Mouse (Mus musculus) ES-E14 (cell line): ENCODE measurements around the gene Lsm3. TPM values are rescaled to one million over a fixed set of nuclear protein-coding genes. Genes with fewer than 3 reads are reported as not detected.
A peak's percentile ranks its signal among the peaks of the same experiment; 100 is the strongest.

Experiments
- DNase-seq: peaks from one replicate; pipeline ENCODE4 v3.0.0-alpha.2; 2013; ENCODE audit warnings: low read depth, low spot score
- H3K27ac ChIP-seq: 2 replicates; pipeline ENCODE4 v1.5.1; 2012; ENCODE audit warnings: low read depth, mild to moderate bottlenecking, low read length, moderate library complexity, mixed read lengths; ENCODE audit not compliant: poor library complexity, insufficient read depth, severe bottlenecking
- H3K36me3 ChIP-seq: 2 replicates; pipeline ENCODE4 v1.6.1; 2012; ENCODE audit warnings: mild to moderate bottlenecking, low read length, moderate library complexity, mixed read lengths; ENCODE audit not compliant: control insufficient read depth, poor library complexity, insufficient read depth, severe bottlenecking
- H3K4me1 ChIP-seq, 2 experiments: fragments of 150-350 bp in 1 of 2; sonication (generic) in 1 of 2; 2 replicates each; pipeline ENCODE4 v1.6.1; 2012; ENCODE audit warnings: low read length in 2 of 2, mild to moderate bottlenecking in 1 of 2, mixed read lengths in 1 of 2; ENCODE audit not compliant: control insufficient read depth in 2 of 2, insufficient read depth in 2 of 2, poor library complexity in 1 of 2
- H3K4me3 ChIP-seq, 2 experiments: fragments of 150-350 bp in 1 of 2; sonication (generic) in 1 of 2; 2 replicates each; pipeline ENCODE4 v1.5.1; 2012; ENCODE audit warnings: low read length in 2 of 2, low read depth in 1 of 2, mild to moderate bottlenecking in 1 of 2, mixed read lengths in 1 of 2; ENCODE audit not compliant: insufficient read depth in 1 of 2, poor library complexity in 1 of 2, severe bottlenecking in 1 of 2
- H3K9ac ChIP-seq: 2 replicates; pipeline ENCODE4 v1.6.1; 2012; ENCODE audit warnings: low read depth, mild to moderate bottlenecking, low read length, mixed read lengths; ENCODE audit not compliant: poor library complexity, insufficient read depth, severe bottlenecking
- H3K9me3 ChIP-seq: fragments of 150-350 bp; sonication (generic); 2 replicates; pipeline ENCODE4 v1.6.1; 2012; ENCODE audit warnings: low read depth, mild to moderate bottlenecking, low read length; ENCODE audit not compliant: control insufficient read depth, insufficient read depth
- CHD2 ChIP-seq: IDR thresholded peaks from 2 replicates; pipeline ENCODE4 v1.6.1; 2014; ENCODE audit warnings: mild to moderate bottlenecking, low read depth, low read length, inconsistent platforms
- HCFC1 ChIP-seq: IDR thresholded peaks from 2 replicates; pipeline ENCODE4 v1.6.1; 2012; ENCODE audit warnings: low read length, inconsistent platforms, borderline replicate concordance; ENCODE audit not compliant: insufficient read depth
- MAFK ChIP-seq: IDR thresholded peaks from 2 replicates; pipeline ENCODE4 v1.6.1; 2014; ENCODE audit warnings: mild to moderate bottlenecking, low read depth, low read length, inconsistent platforms; ENCODE audit not compliant: insufficient read depth
- ZC3H11A ChIP-seq: IDR thresholded peaks from 2 replicates; pipeline ENCODE4 v1.6.1; 2012; ENCODE audit warnings: low read depth, mild to moderate bottlenecking, inconsistent platforms, low read length, borderline replicate concordance
- ZNF384 ChIP-seq: IDR thresholded peaks from 2 replicates; pipeline ENCODE4 v1.6.1; 2012; ENCODE audit warnings: low read depth, low read length, inconsistent platforms
- in situ Hi-C, 2 experiments: fragments of 600-800 bp; cut with MboI; formaldehyde crosslinking; loops; one replicate each; pipeline ENCODE4 v1.15.1; 2025; ENCODE audit warnings: low sequenced_read_pairs in 2 of 2, inconsistent platforms in 1 of 2; ENCODE audit not compliant: unreplicated experiment in 2 of 2
- total RNA-seq: library from RNA; depleted of rRNA; stranded (reverse); fragments of 300-350 nt; gene quantifications from 2 replicates; pipeline ENCODE4 v1.2.3, GENCODE M21; 2012

Gene Lsm3
- total RNA-seq, 1 experiment, result 240 TPM

DNA sequence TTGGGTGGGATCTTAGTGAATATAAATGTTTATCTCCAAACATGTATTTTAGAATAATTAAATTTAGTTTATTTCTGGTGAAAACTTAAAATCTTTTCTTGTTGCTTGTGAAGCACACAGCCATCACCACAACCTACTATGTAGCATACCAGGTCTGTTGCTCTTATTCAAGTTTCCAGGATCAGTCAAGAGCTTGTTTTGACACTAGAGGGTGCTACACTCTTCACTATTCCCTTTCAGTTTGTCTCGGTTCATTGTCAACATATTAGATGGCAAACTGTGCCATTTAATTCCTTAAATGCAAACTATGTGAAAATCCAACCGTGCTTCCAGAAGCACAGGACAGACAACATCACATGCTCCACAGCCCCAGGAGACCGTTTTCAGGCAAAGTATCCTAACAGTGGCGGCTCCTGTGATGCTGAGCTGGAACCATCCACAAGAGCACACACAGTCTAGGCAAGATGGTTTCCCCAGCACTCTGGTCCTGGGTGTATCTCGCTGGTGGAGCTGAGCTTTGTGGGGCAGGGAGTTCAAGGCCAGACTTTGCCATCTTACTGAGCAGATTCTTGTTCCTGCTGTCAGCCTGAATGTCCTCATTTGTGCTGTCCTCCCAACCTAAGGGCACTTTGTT, 11.6 kb downstream of the Lsm3 start:
- peak; percentile 28 for DNase-seq
- peaks cover 17% of the 10 kb centered on the region for H3K36me3 ChIP-seq
- in situ Hi-C loops, result no loop called here
- H3K27ac ChIP-seq, result no peak overlapping the region
- TF ChIP-seq ZC3H11A (peak; percentile 66; the same call in 1 of the 2 replicates), ZNF384 (no peak), HCFC1 (no peak)
- H3K4me3 ChIP-seq, result no peak overlapping the region
- no peaks in the 10 kb centered on the region for H3K9me3 ChIP-seq
- H3K9ac ChIP-seq, result no peak overlapping the region
- peaks cover 0 to 2% of the 10 kb centered on the region in 2 experiments; a peak in 1 of 4 replicates for H3K4me1 ChIP-seq

- H3K36me3 ChIP-seq, result peaks cover 10% of the 10 kb centered on the region; the same call in 1 of the 2 replicates
- no peak overlapping the region for H3K4me3 ChIP-seq
- DNase-seq, result no peak
- peaks cover 2% of the 10 kb centered on the region in 2 experiments; a peak in 1 of 4 replicates for H3K4me1 ChIP-seq
- no peak overlapping the region for H3K27ac ChIP-seq
- TF ChIP-seq ZNF384 (no peak), CHD2 (no peak), MAFK (no peak), HCFC1 (no peak), ZC3H11A (no peak)
- in situ Hi-C loops, result no loop called here
- H3K9ac ChIP-seq, result no peak overlapping the region
- no peaks in the 10 kb centered on the region for H3K9me3 ChIP-seq
These were observed 12.5 kb downstream of the Lsm3 start for GRCm38 (mm10) chr6:91528265-91528664.

DNA sequence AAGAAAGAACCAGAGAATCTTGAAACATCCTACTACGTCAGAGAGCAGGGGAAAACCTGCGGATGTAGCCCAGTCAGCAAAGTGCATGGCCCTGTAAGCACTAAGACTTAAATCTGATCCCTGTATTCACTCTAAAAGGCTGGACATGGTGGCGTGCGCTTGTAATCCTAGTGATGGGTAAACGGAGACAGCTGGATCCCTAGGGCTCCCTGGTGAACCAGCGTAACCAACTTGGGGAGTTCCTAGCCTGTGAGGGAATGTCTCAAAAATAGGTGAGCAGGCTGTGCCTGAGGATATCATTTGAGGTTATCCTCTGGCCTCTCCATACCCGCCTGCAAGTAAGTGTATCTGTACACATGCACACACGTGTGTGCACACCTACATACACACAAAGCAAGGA, 14.9 kb downstream of the Lsm3 start:
- Histone ChIP-seq H3K36me3 (no peaks in the 10 kb centered on the region), H3K4me1 (peaks cover 2% of the 10 kb centered on the region in 2 experiments; a peak in 1 of 4 replicates), H3K9ac (no peak overlapping the region), H3K9me3 (no peaks in the 10 kb centered on the region), H3K4me3 (no peak overlapping the region), H3K27ac (no peak overlapping the region)
- DNase-seq, result no peak
- in situ Hi-C loops, result no loop called here
- no peak for TF ChIP-seq MAFK
- TF ChIP-seq CHD2, result no peak
- TF ChIP-seq ZC3H11A, result no peak
- no peak for TF ChIP-seq ZNF384
- TF ChIP-seq HCFC1, result no peak

DNA sequence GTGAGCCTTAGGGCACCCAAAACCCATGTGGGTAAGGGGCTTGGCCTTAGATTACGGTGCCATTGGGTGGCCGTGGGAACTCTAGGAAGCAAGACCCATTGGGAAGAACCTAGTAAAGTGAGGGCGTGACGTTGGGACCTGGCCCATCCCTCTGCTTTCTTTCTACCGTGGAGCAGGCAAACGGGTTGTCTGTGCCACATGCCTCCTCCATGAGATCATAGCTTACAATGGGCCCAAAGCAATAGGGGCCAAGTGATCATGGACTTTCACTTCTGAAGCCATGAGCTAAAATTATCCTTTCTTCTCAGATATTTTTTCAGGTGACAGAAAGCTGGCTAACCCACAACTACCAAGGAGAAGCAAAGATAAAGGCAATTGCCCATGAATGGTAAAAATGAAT, 15.5 kb downstream of the Lsm3 start:
- DNase-seq, result no peak
- TF ChIP-seq ZC3H11A, result no peak
- Histone ChIP-seq H3K36me3 (no peaks in the 10 kb centered on the region), H3K27ac (no peak overlapping the region), H3K9ac (no peak overlapping the region), H3K4me3 (no peak overlapping the region), H3K4me1 (peaks cover 2% of the 10 kb centered on the region in 2 experiments; a peak in 1 of 4 replicates), H3K9me3 (no peaks in the 10 kb centered on the region)
- in situ Hi-C loops, result no loop called here

DNA sequence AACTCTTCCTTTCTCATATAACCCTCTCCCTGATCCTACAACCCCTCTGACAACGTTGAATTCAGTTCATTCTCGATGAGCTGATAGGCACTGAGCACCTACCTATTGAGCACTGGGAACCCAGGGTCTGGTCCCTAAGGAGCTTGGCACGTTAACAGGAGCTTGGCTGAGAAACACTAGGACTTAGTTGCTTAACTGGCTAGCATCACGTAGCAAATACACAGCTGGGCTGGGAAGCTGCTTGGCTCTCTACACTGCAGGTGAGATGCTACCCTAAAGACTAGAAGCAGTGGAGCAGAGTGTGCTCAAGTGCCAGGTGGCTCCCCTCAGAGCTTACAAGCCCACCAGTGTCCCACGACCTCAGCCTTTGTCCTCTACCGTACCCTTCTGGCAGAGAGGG, 16.9 kb downstream of the Lsm3 start:
- in situ Hi-C loops, result no loop called here

More for the DNA sequence above, 16.9 kb downstream of the Lsm3 start:
- H3K9ac ChIP-seq, result no peak overlapping the region
- DNase-seq, result no peak
- no peaks in the 10 kb centered on the region for H3K36me3 ChIP-seq
- no peaks in the 10 kb centered on the region for H3K9me3 ChIP-seq
- no peak overlapping the region for H3K27ac ChIP-seq
- peaks cover 2% of the 10 kb centered on the region in 2 experiments; a peak in 1 of 4 replicates for H3K4me1 ChIP-seq
- H3K4me3 ChIP-seq, result no peak overlapping the region
- TF ChIP-seq CHD2, result no peak
- no peak for TF ChIP-seq ZC3H11A
- no peak for TF ChIP-seq ZNF384
- TF ChIP-seq MAFK, result no peak
- TF ChIP-seq HCFC1, result no peak
